In genomic region chr9:83805164-83805976, GRCm38 (mm10) we compare ENCODE assay signal across 8 mouse cellular contexts. TPM values are rescaled to one million over a fixed set of nuclear protein-coding genes. Genes with fewer than 3 reads are reported as not detected.
DNase-seq lines count a peak whose midpoint lies in the region; ATAC-seq and TF ChIP-seq lines count a peak whose summit lies in the region.

No protein-coding gene starts in this region.

- no peaks in the 10 kb centered on the region for H3K36me3 ChIP-seq in erythroblast, embryonic 14.5 days (ENCODE audit: control insufficient read depth)
- no peaks in the 10 kb centered on the region for H3K36me3 ChIP-seq in thymus, adult 2 months (ENCODE audit: control insufficient read depth, insufficient read depth, low read length)
- no peaks in the 10 kb centered on the region for H3K36me3 ChIP-seq in forebrain, embryonic 16.5 days (ENCODE audit: control insufficient read depth, insufficient read depth)
- H3K36me3 ChIP-seq in midbrain, postnatal 0 days (ENCODE audit: insufficient read depth, low read length): no peaks in the 10 kb centered on the region

- H3K27ac ChIP-seq in thymus, adult 2 months (ENCODE audit: control insufficient read depth, insufficient read depth, low read length): no peak overlapping the region
- H3K27ac ChIP-seq in forebrain, embryonic 16.5 days (ENCODE audit: low read length): peak overlapping the region; percentile 94
- peak overlapping the region; percentile 96 for H3K27ac ChIP-seq in left cerebral cortex, adult 2 months
- H3K27ac ChIP-seq in midbrain, postnatal 0 days (ENCODE audit: low read depth, low read length): peak overlapping the region; percentile 92

- no peak for TF ChIP-seq POLR2A in thymus, adult 2 months (IDR thresholded peaks at IDR 0.05; ENCODE audit: control insufficient read depth, extremely low read depth, insufficient read depth, low read length, poor library complexity)

- peaks cover 48% of the 10 kb centered on the region for H3K27me3 ChIP-seq in erythroblast, embryonic 14.5 days (ENCODE audit: control insufficient read depth)
- H3K27me3 ChIP-seq in thymus, adult 2 months (ENCODE audit: control insufficient read depth, insufficient read depth, low read length): peaks cover 10% of the 10 kb centered on the region; the same call in 1 of the 2 replicates
- no peaks in the 10 kb centered on the region for H3K27me3 ChIP-seq in forebrain, embryonic 16.5 days (replicated peaks; ENCODE audit: control insufficient read depth, insufficient read depth, low read length)
- no peaks in the 10 kb centered on the region for H3K27me3 ChIP-seq in midbrain, postnatal 0 days (ENCODE audit: insufficient read depth, low read length)

- peaks cover 6% of the 10 kb centered on the region for H3K4me1 ChIP-seq in erythroblast, embryonic 14.5 days (ENCODE audit: control insufficient read depth)
- peaks cover 10% of the 10 kb centered on the region for H3K4me1 ChIP-seq in thymus, adult 2 months (replicated peaks; ENCODE audit: control insufficient read depth, insufficient read depth, low read length)
- H3K4me1 ChIP-seq in forebrain, embryonic 16.5 days (replicated peaks; ENCODE audit: control insufficient read depth, insufficient read depth, low read length): peaks cover 24% of the 10 kb centered on the region
- peaks cover 8% of the 10 kb centered on the region; the same call in 1 of the 2 replicates for H3K4me1 ChIP-seq in midbrain, postnatal 0 days (ENCODE audit: insufficient read depth, low read length)

- intact Hi-C loops in left cerebral cortex, adult 2 months (cut with DNase I): loop anchor here (5.0 kb wide), 2 partner anchors 122 to 1607 kb away; partner anchors contain the start of gene Bckdhb

- peaks cover 4% of the 10 kb centered on the region; the same call in 1 of the 2 replicates for H3K9me3 ChIP-seq in erythroblast, embryonic 14.5 days (ENCODE audit: control insufficient read depth, low read length)
- no peaks in the 10 kb centered on the region for H3K9me3 ChIP-seq in forebrain, embryonic 16.5 days (ENCODE audit: control insufficient read depth, low read length)
- no peaks in the 10 kb centered on the region for H3K9me3 ChIP-seq in midbrain, postnatal 0 days (ENCODE audit: low read length)

- H3K9ac ChIP-seq in forebrain, embryonic 16.5 days (replicated peaks; ENCODE audit: low read depth, low read length): peak overlapping the region; percentile 97
- H3K9ac ChIP-seq in midbrain, postnatal 0 days (replicated peaks; ENCODE audit: low read length, poor library complexity, severe bottlenecking): peak overlapping the region; percentile 96

- H3K4me2 ChIP-seq in forebrain, embryonic 16.5 days (ENCODE audit: low read length): peak overlapping the region; percentile 90
- H3K4me2 ChIP-seq in midbrain, postnatal 0 days (ENCODE audit: low read depth, low read length, poor library complexity, severe bottlenecking): peak overlapping the region; percentile 66

- peak overlapping the region; percentile 40 for H3K4me3 ChIP-seq in erythroblast, embryonic 14.5 days (replicated peaks)
- peak overlapping the region; percentile 35 for H3K4me3 ChIP-seq in thymus, adult 2 months (ENCODE audit: control insufficient read depth, insufficient read depth, low read length)
- peak overlapping the region; percentile 98 for H3K4me3 ChIP-seq in forebrain, embryonic 16.5 days (replicated peaks; ENCODE audit: low read length)
- peak overlapping the region; percentile 92 for H3K4me3 ChIP-seq in left cerebral cortex, adult 2 months
- peak overlapping the region; percentile 85 for H3K4me3 ChIP-seq in midbrain, postnatal 0 days (ENCODE audit: low read depth, low read length)

- WGBS in thymus, adult 2 months: 3% methylated on average over 37 of the region's 37 CpGs
- under 1% methylated on average over 37 of the region's 37 CpGs for WGBS in forebrain, embryonic 16.5 days
- WGBS in midbrain, postnatal 0 days: under 1% methylated on average over 37 of the region's 37 CpGs

- no peak for DNase-seq in thymus, adult 2 months
- no peak for DNase-seq in thymus, postnatal 10 days (ENCODE audit: low spot score in 2 of 2)
- peak; percentile 34 to 37 for DNase-seq in left cerebral cortex, adult 2 months (ENCODE audit: extremely low spot score in 1 of 2, low spot score in 2 of 2)
- DNase-seq in midbrain, postnatal 0 days (ENCODE audit: low spot score): peak; percentile 86
- DNase-seq in urinary bladder, postnatal 25 days (ENCODE audit: low spot score): no peak

- no peak for ATAC-seq in erythroblast, adult 5-6 weeks (replicated peaks; ENCODE audit: low FRiP score, poor library complexity, severe bottlenecking)
- ATAC-seq in forebrain, embryonic 16.5 days: peak; percentile 92
- peak; percentile 88 for ATAC-seq in midbrain, postnatal 0 days (ENCODE audit: low FRiP score)

- no peak for TF ChIP-seq CTCF in thymus, adult 2 months (IDR thresholded peaks at IDR 0.05; ENCODE audit: borderline replicate concordance, control insufficient read depth, extremely low read depth, insufficient read depth, low read length, poor library complexity)
- TF ChIP-seq CTCF in left cerebral cortex, adult 2 months (IDR thresholded peaks at IDR 0.05): peak; percentile 18; the same call in 1 of the 2 replicates
- TF ChIP-seq CTCF in midbrain, postnatal 0 days (IDR thresholded peaks at IDR 0.05): peak; percentile 75

RNA-seq across cellular contexts. Expression of gene Elovl4, which starts 0.7 kb away (rescaled TPM):
- not detected in 2 replicates for polyA plus RNA-seq in erythroblast, embryonic 14.5 days (2012)
- not detected in 2 replicates for total RNA-seq in erythroblast, adult 5-6 weeks (2015; ENCODE audit: low replicate concordance)
- not detected in 2 replicates for total RNA-seq in erythroblast, adult 5-6 weeks (2017; ENCODE audit: low replicate concordance)
- polyA plus RNA-seq in thymus, adult 2 months (2012; rRNA removed): 2.4 and 3.0 TPM in 2 replicates
- polyA plus RNA-seq in forebrain, embryonic 16.5 days (2015; fragmentation: Nextera tagmentation; extraction: Ambion mirVana): 80.1 and 87.3 TPM in 2 replicates
- total RNA-seq in left cerebral cortex, adult 2 months (2021): 10 to 100 TPM; 64.6 to 66.0 TPM
- 86.0 and 104 TPM in 2 replicates for total RNA-seq in midbrain, postnatal 0 days (2014; rRNA removed)
- polyA plus RNA-seq in midbrain, postnatal 0 days (2015; fragmentation: Nextera tagmentation; extraction: Ambion mirVana): 155 and 159 TPM in 2 replicates

RNA-seq across cellular contexts. Expression of gene Ttk, which starts 29.1 kb away (rescaled TPM):
- polyA plus RNA-seq in erythroblast, embryonic 14.5 days (2012): 0.14 and 0.17 TPM in 2 replicates
- total RNA-seq in erythroblast, adult 5-6 weeks (2015; ENCODE audit: low replicate concordance): 7.9 and 15.0 TPM in 2 replicates
- total RNA-seq in erythroblast, adult 5-6 weeks (2017; ENCODE audit: low replicate concordance): 8.2 and 15.1 TPM in 2 replicates
- polyA plus RNA-seq in thymus, adult 2 months (2012; rRNA removed): 4.0 and 5.6 TPM in 2 replicates
- polyA plus RNA-seq in forebrain, embryonic 16.5 days (2015; fragmentation: Nextera tagmentation; extraction: Ambion mirVana): 14.0 and 18.3 TPM in 2 replicates
- under 1 TPM; 0.49 to 0.72 TPM for total RNA-seq in left cerebral cortex, adult 2 months (2021)
- total RNA-seq in midbrain, postnatal 0 days (2014; rRNA removed): 1.3 and 2.1 TPM in 2 replicates
- 1.5 and 1.8 TPM in 2 replicates for polyA plus RNA-seq in midbrain, postnatal 0 days (2015; fragmentation: Nextera tagmentation; extraction: Ambion mirVana)

Comparison
In these comparisons a context has a peak if more than half of its experiments do, and no peak if none do; other contexts are left out.
1. H3K4me3 ChIP-seq: peak in every context shown above with its lines; median percentile 98 in forebrain, embryonic 16.5 days; 92 in left cerebral cortex, adult 2 months; 85 in midbrain, postnatal 0 days; 40 in erythroblast, embryonic 14.5 days; 35 in thymus, adult 2 months.
2. DNase-seq: peak in left cerebral cortex, adult 2 months (2 of 2) and midbrain, postnatal 0 days (single experiment); none in thymus, adult 2 months (single experiment), thymus, postnatal 10 days (0 of 2) and urinary bladder, postnatal 25 days (single experiment).
3. RNA of gene Elovl4, which starts 0.7 kb away (polyA plus RNA-seq): 155 to 159 TPM in midbrain, postnatal 0 days and 80.1 to 87.3 TPM in forebrain, embryonic 16.5 days; 2.4 to 3.0 TPM in thymus, adult 2 months and not detected in erythroblast, embryonic 14.5 days; every median in the first group is over 10 times any median in the second.